Mouse (Mus musculus) gastrocnemius, postnatal 10 days (tissue): Measurements from ENCODE around the gene Vps25. TPM values are rescaled to one million over a fixed set of nuclear protein-coding genes. Genes with fewer than 3 reads are reported as not detected.

Experiments used
- DNase-seq: peaks from one replicate; pipeline ENCODE4 v3.0.0; 2021; ENCODE audit warnings: mixed read lengths
- long read RNA-seq, 2 experiments: library from polyadenylated mRNA; stranded (forward); transcript quantifications; one replicate each; pipeline ENCODE4 v2.0.0; 2021
- total RNA-seq, 2 experiments: library from RNA; stranded (reverse); gene quantifications; 2 replicates each; pipeline ENCODE4 v1.2.3; 2021

The Vps25 gene
- 10 to 100 TPM; 40.1 to 44.3 TPM for total RNA-seq
- long read RNA-seq, experiment 1, transcript Vps25-202 (6 exons, 1,106 nt) = major isoform, 40 of 44 reads
- long read RNA-seq, experiment 1, partial matches to known transcripts = 1 of 44 reads
- long read RNA-seq, experiment 1, other reads (novel, unspliced or antisense) = 1 of 44 reads
- long read RNA-seq, experiment 2, transcript Vps25-202 (6 exons, 1,106 nt) = major isoform, 59 of 67 reads
- long read RNA-seq, experiment 2, partial matches to known transcripts = 0 of 67 reads
- long read RNA-seq, experiment 2, other reads (novel, unspliced or antisense) = 0 of 67 reads

DNA sequence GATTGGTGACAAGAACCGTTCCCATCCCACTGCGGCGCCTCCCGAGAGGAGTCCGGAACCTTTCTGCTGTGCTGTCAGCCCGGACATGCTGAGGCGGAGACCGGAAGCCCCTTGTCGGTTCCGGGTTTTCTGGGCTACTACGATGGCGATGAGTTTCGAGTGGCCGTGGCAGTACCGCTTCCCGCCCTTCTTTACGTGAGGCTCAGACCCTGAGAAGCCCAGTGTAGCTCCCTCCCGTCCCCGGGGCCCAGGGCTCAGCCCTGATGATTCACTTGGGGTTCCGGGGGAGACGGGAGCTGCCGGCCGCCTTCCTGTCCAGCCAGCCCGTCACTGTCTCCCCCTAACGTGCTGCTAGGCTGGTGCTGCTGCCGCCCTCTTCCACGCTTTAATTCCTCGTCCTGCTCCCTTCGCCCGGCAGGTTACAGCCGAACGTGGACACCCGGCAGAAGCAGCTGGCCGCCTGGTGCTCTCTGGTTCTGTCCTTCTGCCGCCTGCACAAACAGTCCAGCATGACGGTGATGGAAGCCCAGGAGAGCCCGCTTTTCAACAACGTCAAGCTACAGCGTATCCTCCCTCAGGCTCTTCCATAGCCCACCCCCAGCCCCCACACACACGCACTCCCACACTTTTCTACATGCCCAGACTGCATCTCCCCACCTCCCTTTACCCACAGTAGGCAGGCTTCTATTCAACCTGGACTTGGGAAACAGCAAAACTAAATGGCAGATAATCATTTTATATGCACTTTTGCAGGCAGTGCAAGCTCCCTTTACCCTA, at the start of gene Vps25:
Gene Vps25, plus strand, starts transcription at position 95 of the 777 bp plus-strand sequence.
- DNase-seq = peak; percentile 79

DNA sequence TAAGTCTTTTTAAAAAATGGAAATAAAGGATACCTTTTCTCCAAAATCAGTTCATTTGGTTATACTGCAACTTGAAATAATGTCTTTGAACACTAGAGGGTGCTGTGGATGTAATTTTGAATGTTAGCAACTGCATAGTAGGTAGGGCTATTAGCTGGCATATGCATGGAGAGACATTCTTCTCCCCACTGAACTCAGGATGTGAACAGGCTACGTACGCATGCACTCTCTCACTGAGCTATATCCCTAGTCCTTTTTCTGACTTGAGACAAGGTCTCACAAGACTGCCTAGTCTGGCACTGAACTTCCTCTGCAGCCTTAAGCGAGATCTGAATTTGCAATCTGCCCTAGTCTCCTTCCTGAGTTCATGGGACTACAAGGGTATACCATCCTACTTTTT, 41.5 kb upstream of the Vps25 start:
- no peak for DNase-seq

DNA sequence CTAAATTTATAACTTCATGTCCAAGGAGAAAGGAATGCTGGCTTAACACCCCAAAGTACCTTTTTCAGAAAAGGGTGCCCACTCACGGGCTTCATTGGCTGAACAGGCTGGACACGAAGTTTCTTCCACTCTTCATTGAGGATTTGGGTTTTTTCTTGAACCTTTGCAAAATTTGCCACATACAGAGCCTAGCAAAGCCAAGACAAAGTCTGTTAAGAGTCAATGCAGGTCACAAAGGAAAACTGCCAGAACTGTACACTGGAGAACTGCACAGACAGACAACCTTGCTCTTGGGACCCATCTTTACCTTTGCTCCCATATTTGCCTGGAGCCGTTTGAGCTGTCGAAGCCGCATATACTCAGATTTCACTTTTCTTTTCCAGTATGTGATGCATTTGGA, 36.6 kb upstream of the Vps25 start:
- no peak for DNase-seq

DNA sequence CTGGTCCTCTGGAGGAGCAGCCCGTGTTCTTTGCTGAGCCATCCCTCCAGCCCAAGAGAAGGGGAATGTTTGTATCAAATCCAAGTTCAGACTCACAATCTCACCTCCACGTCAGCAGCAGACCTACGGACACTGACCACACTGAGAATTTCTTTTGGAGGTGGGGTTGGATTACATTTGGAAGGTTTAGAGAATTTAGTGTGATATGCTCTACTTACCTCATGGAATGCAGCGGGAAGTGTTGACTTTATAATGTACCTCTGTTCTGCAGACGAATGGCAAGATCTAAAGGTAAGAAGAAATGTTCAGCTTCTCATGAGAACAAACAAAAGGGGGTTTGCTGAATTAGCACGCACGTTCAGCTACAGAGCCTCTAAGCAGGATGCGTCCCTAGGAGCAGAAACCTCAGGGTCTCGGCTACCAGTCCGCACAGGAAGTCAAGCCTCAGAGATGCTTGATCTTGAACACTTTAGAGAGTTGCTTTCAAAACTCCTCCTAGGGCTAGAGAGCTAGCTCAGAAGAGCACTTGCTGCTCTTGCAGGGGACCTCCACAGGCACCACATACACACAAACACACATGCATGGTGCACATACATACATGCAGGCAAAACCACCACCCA, 35.0 kb upstream of the Vps25 start:
- DNase-seq = no peak

DNA sequence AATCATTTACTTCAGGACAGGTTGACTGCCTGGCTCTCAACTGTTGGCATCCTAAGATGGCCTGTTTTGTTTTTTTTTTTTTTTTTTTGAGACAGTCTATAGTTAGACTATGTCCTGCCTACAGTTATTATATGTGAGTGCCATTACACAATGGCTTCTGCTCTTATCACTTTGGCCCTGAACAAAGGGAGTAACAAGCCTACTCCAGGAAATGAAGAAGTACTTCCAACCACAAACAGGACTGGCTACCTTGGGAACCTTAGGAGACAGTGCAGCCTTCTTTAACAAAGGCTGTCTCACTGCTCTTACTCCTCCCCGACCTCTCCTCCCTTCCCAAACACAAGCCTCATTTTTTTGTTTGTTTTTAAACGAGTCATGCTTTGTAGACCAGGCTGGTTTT, 32.7 kb upstream of the Vps25 start:
- DNase-seq = no peak

DNA sequence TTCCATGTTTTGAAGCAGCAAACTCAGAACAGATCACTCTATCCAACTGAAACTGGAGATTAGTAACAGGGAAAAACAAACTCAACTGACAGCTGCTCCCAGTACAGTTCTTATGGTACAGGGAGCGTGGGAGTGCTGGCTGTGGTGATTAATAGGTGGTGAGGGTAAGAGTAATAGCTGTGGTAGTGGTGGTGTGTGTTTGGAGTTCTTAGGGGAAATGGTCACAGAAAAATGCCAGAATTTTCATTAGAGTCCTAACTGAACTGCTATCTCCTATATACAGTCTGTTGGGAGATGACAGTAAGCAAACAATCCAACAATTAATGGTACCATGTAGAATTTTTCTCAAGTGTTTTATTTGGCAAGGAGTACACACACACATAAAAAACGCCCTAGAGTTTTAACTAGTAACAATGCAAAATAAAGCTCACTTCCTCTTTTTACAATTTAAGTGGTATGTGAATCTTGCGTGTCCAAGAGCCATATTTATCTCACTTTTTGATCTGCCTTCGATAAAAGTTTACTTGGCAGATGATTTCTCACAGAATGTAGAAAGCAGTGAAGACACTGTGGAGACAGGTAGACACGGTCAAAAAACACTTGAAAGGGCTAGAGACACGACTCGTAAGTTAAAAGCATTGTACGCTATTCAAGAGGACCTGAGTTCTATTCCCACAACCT, 32.1 kb upstream of the Vps25 start:
- DNase-seq = no peak

DNA sequence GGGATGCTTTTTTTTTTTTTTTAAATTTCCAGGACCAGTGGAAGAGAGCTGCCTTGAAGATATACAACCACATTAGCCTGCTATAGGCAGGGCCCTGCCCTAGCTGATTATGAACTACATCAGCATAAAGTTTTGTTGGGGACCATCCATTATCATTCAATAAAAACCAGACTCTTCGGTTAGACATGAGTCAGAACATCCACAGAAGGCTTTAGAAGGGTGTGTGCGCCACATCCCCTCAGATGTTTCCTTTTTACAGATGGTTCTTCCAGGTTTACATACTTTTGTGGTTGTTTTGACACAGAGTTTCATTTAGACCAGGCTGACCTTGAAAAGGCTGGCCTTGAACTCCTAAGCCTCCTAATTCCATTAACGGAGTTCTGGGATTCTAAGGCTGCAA, 29.2 kb upstream of the Vps25 start:
- DNase-seq = no peak

DNA sequence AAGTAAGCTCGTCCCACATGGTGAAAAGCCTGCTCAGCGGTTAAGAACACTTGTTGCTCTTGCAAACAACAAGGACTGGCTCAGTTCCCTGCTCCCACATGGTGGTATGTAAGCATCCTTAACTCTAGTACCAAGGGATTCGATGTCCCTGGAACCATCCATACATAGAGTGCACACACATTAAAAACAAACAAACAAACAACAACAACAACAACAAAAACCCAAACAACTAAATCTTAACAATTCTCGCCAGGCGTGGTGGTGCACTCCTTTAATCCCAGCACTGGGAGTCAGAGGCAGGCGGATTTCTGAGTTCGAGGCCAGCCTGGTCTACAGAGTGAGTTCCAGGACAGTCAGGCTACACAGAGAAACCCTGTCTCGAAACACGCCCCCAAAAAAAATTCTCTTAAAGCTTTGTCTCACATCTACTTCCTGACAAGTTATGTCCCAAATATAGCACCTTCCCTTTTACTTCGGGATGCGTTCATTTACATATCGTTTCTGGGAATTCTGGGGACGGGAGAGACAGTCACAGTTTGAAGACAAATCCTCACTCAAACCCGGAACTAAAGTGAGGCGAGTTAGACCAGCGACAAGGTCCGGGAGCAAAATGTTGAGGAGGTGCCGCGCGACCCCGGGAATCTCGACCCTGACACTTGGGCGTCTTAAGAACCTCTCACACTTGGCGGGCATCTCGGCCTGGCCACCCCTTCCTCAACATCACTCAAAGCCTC, 28.0 kb upstream of the Vps25 start:
- no peak for DNase-seq

DNA sequence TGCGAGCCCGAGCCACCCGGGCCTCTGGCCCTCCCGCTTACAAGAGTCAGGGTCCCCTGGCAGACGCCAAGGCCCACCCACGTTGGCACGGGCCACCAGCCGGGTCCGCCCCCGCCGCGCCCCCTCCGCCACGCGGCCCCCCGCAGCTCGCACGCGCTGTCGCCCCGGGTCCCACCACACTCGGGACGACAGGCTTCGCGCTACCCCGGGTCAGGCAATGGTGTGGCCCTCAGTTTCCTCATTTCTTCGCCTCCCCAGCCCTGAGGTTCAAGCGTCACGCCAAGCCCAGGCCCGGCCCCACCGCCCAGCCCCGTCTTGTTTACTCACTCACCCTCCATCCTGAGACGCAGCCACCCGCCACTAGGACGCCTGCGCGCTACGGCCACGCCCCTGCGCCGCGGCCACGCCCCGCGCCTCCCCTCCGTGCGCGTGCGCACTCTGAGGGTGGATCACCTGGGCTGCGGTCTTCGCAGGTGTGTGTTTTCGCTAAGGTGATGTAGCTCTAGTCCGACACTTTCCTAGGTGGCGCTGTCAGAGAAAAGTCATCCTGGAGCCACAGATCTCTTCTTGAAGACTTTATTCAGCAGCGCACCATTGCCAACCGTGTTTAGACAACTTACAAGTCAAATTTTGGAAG, 27.3 kb upstream of the Vps25 start, which contains the start of gene Ezh1:
Gene Ezh1, minus strand, starts transcription at position 399 of the 637 bp plus-strand sequence.
- peak; percentile 86 for DNase-seq

DNA sequence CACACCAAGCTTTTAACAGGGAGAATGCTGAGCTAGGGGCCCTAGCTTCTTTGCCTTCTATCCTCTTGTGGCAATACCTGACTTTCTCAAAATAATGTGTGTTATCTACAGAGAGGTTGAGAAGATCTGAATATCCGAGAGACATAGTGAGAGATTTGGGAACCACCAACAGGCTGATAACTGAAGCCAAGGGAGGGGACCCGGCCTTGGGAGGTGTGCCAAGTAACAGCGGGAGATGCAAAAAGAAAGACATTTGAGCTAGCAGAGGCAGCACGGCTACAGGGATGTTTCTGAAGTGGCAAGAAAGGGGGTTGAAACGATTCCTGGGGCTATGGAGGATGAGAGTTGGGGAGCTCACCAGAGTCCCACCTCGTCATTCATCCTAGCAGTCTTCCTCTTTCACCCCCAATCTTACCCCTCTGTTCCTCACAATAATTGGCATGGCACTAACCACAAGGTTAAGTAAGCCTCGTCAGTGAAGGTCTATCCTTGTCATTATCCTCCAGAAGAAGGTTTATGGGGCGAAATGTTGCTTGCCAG, 24.1 kb upstream of the Vps25 start:
- DNase-seq = peak; percentile 48

DNA sequence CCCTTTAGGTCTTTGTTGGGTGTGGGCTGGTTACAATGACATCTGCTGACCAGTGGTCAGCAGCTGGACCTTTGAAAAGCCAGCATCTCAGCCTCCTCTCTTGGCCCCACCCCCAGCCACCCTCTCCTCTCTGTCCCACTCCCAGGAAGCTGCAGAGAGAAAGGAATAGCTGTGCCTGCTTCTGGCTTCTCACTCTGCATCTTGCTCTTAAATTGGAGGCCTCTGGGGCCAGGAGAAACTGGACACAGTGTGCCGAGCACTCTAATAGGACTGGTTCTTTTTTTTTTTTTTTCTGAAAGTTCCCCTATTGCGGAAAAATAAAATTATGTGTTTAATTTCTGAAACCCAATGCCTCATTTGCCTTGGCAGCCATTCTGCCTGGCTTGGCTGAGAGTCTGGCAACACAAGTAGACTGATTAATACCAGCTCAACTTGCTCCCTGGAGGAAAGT, 23.4 kb upstream of the Vps25 start:
- peak; percentile 50 for DNase-seq

DNA sequence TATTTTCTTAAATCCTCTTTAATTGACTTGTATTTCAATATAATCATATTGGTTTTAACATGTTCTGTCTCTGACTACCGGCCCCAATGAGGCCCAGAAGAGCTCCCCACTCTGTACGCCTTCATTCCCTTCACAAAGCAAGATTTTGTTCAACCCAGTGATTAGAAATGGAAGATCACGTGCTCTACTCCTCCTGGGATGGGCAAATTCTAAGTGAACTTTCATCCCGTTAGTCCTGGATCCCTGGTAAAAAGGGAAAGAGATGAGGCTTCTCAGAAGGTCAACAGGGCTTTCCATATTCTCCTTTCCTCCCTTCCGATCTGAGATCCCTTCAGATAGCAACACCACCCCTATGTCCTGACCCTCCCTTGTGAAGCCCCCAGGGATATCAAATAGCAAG, 23.0 kb upstream of the Vps25 start:
- no peak for DNase-seq

DNA sequence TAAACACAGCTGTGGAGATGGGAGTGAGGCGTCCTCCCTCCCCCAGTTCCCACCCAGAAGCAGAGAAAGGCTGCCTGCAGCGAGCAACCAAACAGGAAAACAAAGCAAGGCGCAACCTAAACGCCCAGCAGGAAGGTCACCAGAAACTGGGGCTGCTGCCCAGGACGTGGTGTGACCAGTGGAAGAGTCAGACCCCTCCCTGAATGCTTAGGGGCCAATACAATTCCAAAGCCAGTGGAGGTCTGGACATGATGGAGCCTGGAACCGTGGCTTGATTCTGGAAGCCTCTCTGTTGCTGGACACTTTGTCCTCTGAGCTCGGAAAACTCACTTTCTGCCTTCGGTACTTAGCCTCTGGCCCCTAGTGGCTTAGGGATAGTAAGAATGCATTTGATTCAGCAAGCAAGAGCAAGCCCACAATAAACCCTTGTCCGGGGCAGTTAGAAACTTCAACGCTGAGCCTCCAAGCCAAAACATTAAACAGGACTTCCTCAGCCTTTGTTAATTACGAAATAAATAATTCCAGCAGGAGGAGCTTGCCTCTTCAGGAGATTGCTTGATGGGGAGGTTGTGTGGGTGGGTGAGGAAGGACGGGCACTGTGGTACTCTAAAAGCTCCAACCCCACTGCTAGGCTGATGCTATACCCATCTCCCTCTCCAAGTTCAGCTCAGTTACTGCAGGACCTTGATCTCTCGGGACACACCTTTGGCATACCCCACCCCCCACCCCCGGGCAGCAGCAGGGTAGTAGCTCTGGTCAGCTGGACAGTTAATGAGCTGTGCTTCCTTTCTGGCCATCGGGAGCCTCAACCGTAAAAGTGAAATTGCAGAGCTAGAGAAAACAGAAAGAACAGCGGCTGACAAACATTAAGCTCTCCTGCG, 22.3 kb upstream of the Vps25 start:
- peak; percentile 61 for DNase-seq

DNA sequence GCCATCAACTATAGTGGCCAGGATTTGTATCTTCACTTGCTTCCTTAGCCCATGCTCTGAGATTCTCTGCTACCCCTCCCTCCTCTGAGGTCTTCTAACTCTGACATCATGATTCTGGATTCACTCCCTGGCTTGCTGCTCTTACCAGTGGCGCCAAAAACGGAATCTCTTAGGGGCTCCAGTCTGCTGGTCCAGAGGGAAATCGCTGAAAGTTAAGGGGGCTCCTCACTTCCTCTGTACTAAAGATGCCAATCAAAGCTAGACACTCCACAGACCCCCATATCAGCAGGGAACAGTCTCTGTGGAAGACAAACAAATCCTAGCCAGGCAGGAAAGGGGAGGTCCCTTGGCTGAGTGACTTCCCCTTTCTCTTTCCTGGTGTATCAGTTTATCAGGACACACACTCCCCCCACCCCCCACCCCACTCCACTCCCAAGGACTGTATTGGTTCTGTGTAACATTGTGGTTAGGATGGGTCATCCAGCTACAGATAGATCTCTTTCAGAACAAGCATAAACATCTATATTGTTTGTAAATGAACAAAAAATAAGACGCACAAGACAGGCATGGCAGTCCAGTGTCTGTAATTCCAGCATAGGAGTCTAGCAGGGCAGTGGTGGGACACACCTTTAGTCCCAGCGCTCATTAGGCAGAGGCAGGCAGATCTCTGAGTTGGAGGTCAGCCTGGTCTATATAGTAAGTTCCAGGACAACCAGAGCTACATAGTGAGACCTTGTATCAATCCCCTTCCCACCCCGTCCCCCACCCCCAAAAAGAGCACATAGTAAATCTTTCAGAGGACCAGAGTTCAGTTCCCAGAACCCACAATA, 21.3 kb upstream of the Vps25 start:
- no peak for DNase-seq

DNA sequence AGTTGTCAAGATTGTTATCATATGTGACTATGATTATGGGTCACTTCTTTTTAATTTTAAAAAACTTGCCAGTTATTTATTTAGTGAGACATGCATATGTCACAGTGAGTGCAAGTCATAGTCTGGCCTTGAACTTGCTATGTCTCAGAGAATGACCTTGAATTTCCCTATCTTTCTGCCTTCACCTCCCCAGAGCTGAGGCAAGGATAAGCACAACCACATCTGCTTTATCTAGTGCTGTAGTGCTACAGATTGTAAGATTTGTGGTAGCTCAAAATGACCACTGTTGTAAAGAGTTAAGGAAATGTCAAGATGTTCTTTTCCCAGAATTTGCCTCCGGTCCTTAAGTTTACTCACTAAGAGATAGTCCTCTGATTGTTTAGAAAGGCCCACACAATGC, 20.3 kb upstream of the Vps25 start:
- no peak for DNase-seq

DNA sequence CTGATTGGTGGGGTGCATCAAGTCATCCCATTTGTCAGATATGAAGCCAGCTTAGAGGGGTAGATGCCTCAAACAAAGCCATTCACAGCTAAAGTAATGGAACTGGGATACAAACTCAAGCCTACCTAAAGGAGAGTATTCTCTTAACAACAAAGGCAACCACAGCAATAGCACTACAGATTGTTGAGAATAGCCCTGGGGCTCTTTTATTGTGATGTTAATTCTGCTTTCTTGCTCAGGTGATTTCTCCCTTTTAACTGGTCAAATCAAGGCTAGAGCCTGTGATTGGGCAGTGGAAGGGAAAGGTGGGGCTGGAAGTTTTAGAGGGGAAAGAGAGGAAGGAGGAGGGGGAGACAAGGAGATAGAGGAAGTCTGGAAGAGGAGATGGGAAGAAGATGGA, 19.4 kb upstream of the Vps25 start:
- no peak for DNase-seq

DNA sequence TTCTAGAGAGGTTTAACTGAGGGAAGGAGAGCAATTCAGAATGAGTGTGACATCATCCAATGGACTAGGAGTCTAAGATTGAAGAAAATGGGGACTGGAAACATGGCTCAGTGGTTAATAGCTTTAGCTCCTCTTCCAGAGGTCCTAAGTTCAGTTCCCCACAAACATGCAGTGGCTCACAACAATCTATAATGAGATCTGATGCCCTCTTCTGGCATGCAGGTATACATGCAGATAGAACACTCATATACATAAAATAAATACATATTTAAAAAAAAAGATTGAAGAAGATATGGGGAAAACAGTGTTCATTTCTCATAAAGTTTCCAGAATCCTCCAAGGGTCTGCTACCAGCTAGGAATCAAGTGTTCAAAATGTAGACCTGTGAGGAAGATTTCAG, 18.1 kb upstream of the Vps25 start:
- DNase-seq = no peak

DNA sequence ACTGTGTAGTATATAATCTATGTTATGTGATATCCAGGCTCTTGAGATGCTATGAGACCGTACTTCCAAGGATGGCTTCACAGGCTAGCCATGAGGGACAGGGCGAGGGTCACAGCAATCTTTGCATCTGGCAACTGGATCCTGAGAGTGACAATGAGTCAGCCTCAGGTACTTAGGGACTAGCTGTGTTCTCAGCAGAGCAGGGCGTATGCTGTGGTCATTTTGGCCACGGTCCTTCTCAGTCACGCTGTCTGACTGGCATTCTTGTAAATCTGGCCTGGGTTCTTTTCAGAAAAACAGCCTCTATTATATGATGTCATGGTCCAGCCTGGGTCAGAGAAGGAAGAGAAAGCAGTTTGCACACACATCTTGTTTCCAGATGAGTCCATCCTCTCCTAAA, 16.7 kb upstream of the Vps25 start:
- no peak for DNase-seq

DNA sequence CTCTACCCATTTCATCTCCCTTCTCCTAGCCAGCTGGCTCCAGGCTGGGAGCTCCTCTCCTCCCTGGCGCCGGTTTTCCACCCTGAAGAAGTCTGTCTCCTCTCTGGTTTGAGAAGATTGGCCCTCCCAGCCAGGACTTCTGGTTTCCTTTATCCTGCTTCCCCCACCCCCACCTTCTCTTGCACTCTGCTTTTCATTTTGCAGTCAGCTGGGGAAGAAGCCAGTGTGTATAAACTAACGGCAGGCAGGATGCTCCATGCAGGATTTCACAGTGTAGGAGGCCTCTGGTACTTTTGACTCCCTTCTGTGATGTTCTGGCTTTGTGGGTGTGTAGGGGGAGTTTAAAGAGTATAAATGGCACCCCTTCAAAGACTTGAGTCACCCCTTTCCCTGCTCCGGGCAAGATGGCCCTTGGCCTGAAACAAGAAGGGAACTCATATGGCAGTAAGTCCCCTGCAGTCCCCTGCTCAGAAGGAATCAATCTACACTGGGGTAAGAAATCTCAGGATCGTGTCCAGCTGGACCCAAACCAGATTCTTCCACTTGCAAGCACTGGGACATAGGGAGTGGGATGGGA, 15.3 kb upstream of the Vps25 start:
- no peak for DNase-seq
